Mouse (Mus musculus) heart, embryonic 16.5 days (tissue): ENCODE measurements around the gene Tubb4b. TPM values are rescaled to one million over a fixed set of nuclear protein-coding genes. Genes with fewer than 3 reads are reported as not detected.

Experiments
- ATAC-seq: fragments of 200-750 bp; cut with Nextera tagmentation; replicated peaks from 2 replicates; pipeline ENCODE4 v1.8.0; 2017; ENCODE audit warnings: moderate number of reproducible peaks; ENCODE audit not compliant: insufficient read depth, low FRiP score; ENCODE audit errors: extremely low read depth
- H3K27ac ChIP-seq: fragments of 300-500 bp; sonication (generic); 2 replicates; pipeline ENCODE4 v1.5.1; 2014; ENCODE audit warnings: mild to moderate bottlenecking, low read length, control low read depth, moderate library complexity
- H3K27me3 ChIP-seq: fragments of 300-500 bp; sonication (generic); 2 replicates; pipeline ENCODE4 v1.6.1; 2014; ENCODE audit warnings: low read length, mixed read lengths; ENCODE audit not compliant: control insufficient read depth, insufficient read depth
- H3K36me3 ChIP-seq: fragments of 300-500 bp; sonication (generic); 2 replicates; pipeline ENCODE4 v1.6.1; 2014; ENCODE audit not compliant: control insufficient read depth, insufficient read depth
- H3K4me1 ChIP-seq: fragments of 300-500 bp; sonication (generic); 2 replicates; pipeline ENCODE4 v1.6.1; 2014; ENCODE audit warnings: low read length, mixed read lengths; ENCODE audit not compliant: control insufficient read depth, insufficient read depth
- H3K4me2 ChIP-seq: fragments of 300-500 bp; sonication (generic); 2 replicates; pipeline ENCODE4 v1.6.1; 2014; ENCODE audit warnings: low read depth, mild to moderate bottlenecking, control low read depth, low read length
- H3K4me3 ChIP-seq: fragments of 300-500 bp; sonication (generic); 2 replicates; pipeline ENCODE4 v1.5.1; 2014; ENCODE audit warnings: mild to moderate bottlenecking, control low read depth, low read length
- H3K9ac ChIP-seq: fragments of 300-500 bp; sonication (generic); 2 replicates; pipeline ENCODE4 v1.6.1; 2014; ENCODE audit warnings: low read length, control low read depth
- H3K9me3 ChIP-seq: fragments of 300-500 bp; sonication (generic); replicated peaks from 2 replicates; pipeline ENCODE4 v1.6.1; 2016; ENCODE audit warnings: low read length; ENCODE audit not compliant: control insufficient read depth
- WGBS: fragments of 180-500 bp; shearing (Covaris S2); extraction: QIAGEN DNeasy Blood & Tissue Kit; methylation state at CpG from one replicate; pipeline ENCODE4 v1.1.7; 2014; 5-methylcytosine and 5-hydroxymethylcytosine counted together
- polyA plus RNA-seq: library from polyadenylated mRNA; unstranded; fragments of >200 nt; fragmentation: Nextera tagmentation; extraction: Ambion mirVana; gene quantifications from 2 replicates; pipeline ENCODE4 v1.2.1, GENCODE M21; 2015

Gene Tubb4b
- polyA plus RNA-seq, result 474 and 482 TPM in 2 replicates

GRCm38 (mm10) chr2:25224492-25224765 lies at the start of gene Tubb4b:
Gene Tubb4b (minus strand): TSS chr2:25224702.
- ATAC-seq, result no peak
- Histone ChIP-seq H3K27me3 (no peaks in the 10 kb centered on the region), H3K9me3 (no peaks in the 10 kb centered on the region), H3K36me3 (peaks cover 7% of the 10 kb centered on the region; the same call in 1 of the 2 replicates), H3K4me1 (peaks cover 12% of the 10 kb centered on the region), H3K4me2 (peak within 1 kb of the TSS; percentile 98), H3K4me3 (peak within 1 kb of the TSS; percentile 80), H3K9ac (peak within 1 kb of the TSS; percentile 89), H3K27ac (peak within 1 kb of the TSS; percentile 99)
- WGBS, result under 1% methylated on average over 17 of the region's 17 CpGs

- Histone ChIP-seq H3K27ac (peak overlapping the region; percentile 65), H3K9me3 (no peaks in the 10 kb centered on the region), H3K4me3 (peak overlapping the region; percentile 78), H3K4me2 (peak overlapping the region; percentile 96), H3K36me3 (peaks cover 40% of the 10 kb centered on the region), H3K9ac (peak overlapping the region; percentile 82), H3K4me1 (peaks cover 17% of the 10 kb centered on the region), H3K27me3 (no peaks in the 10 kb centered on the region)
- no peak for ATAC-seq
- WGBS, result 32% methylated on average over 16 of the region's 16 CpGs
Measured at GRCm38 (mm10) chr2:25273010-25273409, 48.5 kb upstream of the Tubb4b start.

GRCm38 (mm10) chr2:25272515-25272914 lies 48.0 kb upstream of the Tubb4b start:
- Histone ChIP-seq H3K9ac (peak overlapping the region; percentile 82), H3K4me3 (peak overlapping the region; percentile 78), H3K4me1 (peaks cover 19% of the 10 kb centered on the region), H3K4me2 (peak overlapping the region; percentile 96), H3K27me3 (no peaks in the 10 kb centered on the region), H3K27ac (peak overlapping the region; percentile 65), H3K9me3 (no peaks in the 10 kb centered on the region), H3K36me3 (peaks cover 35% of the 10 kb centered on the region)
- 0% methylated on average over 23 of the region's 29 CpGs for WGBS
- ATAC-seq, result peak; percentile 47

- H3K9ac ChIP-seq, result peak within 1 kb of the TSS; percentile 82
- peak; percentile 96 for ATAC-seq
- WGBS, result under 1% methylated on average over 55 of the region's 55 CpGs
- no peaks in the 10 kb centered on the region for H3K9me3 ChIP-seq
- no peaks in the 10 kb centered on the region for H3K27me3 ChIP-seq
- H3K27ac ChIP-seq, result peak within 1 kb of the TSS; percentile 86
- peaks cover 25% of the 10 kb centered on the region for H3K4me1 ChIP-seq
- peak within 1 kb of the TSS; percentile 96 for H3K4me2 ChIP-seq
- H3K4me3 ChIP-seq, result peak within 1 kb of the TSS; percentile 78
- peaks cover 33% of the 10 kb centered on the region for H3K36me3 ChIP-seq
Measured at GRCm38 (mm10) chr2:25271827-25272511, 47.5 kb upstream of the Tubb4b start, which contains the start of the genes Ssna1 and Anapc2. Gene Ssna1 (minus strand): TSS chr2:25272438. Gene Anapc2 (plus strand): TSS chr2:25272478.

GRCm38 (mm10) chr2:25267746-25268309 lies 43.3 kb upstream of the Tubb4b start:
- WGBS, result 67% methylated on average over 4 of the region's 4 CpGs
- Histone ChIP-seq H3K4me2 (no peak overlapping the region), H3K4me3 (no peak overlapping the region), H3K4me1 (peaks cover 43% of the 10 kb centered on the region), H3K9ac (no peak overlapping the region), H3K36me3 (peaks cover 11% of the 10 kb centered on the region; the same call in 1 of the 2 replicates), H3K27me3 (peaks cover 8% of the 10 kb centered on the region), H3K27ac (no peak overlapping the region), H3K9me3 (no peaks in the 10 kb centered on the region)
- no peak for ATAC-seq

GRCm38 (mm10) chr2:25267241-25267640 lies 42.7 kb upstream of the Tubb4b start:
- Histone ChIP-seq H3K4me1 (peaks cover 43% of the 10 kb centered on the region), H3K9ac (no peak overlapping the region), H3K36me3 (peaks cover 11% of the 10 kb centered on the region; the same call in 1 of the 2 replicates), H3K4me3 (no peak overlapping the region), H3K27me3 (peaks cover 8% of the 10 kb centered on the region), H3K4me2 (no peak overlapping the region), H3K27ac (no peak overlapping the region), H3K9me3 (no peaks in the 10 kb centered on the region)
- no peak for ATAC-seq

GRCm38 (mm10) chr2:25266720-25267119 lies 42.2 kb upstream of the Tubb4b start:
- Histone ChIP-seq H3K27ac (no peak overlapping the region), H3K4me1 (peaks cover 43% of the 10 kb centered on the region), H3K4me3 (no peak overlapping the region), H3K4me2 (0 out of 2 replicates have a peak overlapping the region, but pooled peaks have one; percentile 13), H3K27me3 (peaks cover 8% of the 10 kb centered on the region), H3K9ac (no peak overlapping the region), H3K9me3 (no peaks in the 10 kb centered on the region), H3K36me3 (peaks cover 11% of the 10 kb centered on the region; the same call in 1 of the 2 replicates)
- no peak for ATAC-seq
- WGBS, result 36% methylated on average over 2 of the region's 2 CpGs

GRCm38 (mm10) chr2:25265897-25266656 lies 41.6 kb upstream of the Tubb4b start:
- no peak for ATAC-seq
- H3K9ac ChIP-seq, result peak overlapping the region; percentile 45; the same call in 1 of the 2 replicates
- peaks cover 37% of the 10 kb centered on the region for H3K4me1 ChIP-seq
- H3K9me3 ChIP-seq, result no peaks in the 10 kb centered on the region
- H3K27me3 ChIP-seq, result peaks cover 8% of the 10 kb centered on the region
- peaks cover 11% of the 10 kb centered on the region; the same call in 1 of the 2 replicates for H3K36me3 ChIP-seq
- H3K4me2 ChIP-seq, result peak overlapping the region; percentile 17; the same call in 1 of the 2 replicates
- H3K27ac ChIP-seq, result no peak overlapping the region
- WGBS, result 51% methylated on average over 6 of the region's 6 CpGs
- no peak overlapping the region for H3K4me3 ChIP-seq
